Mouse (Mus musculus): ENCODE measurements at regions not wholly inside any gene's neighbourhood (a gene's known extent, or its start where the extent isn't known, plus 50 kb on each side); places are given as distances from the start of the nearest gene placed in this dataset.

DNA sequence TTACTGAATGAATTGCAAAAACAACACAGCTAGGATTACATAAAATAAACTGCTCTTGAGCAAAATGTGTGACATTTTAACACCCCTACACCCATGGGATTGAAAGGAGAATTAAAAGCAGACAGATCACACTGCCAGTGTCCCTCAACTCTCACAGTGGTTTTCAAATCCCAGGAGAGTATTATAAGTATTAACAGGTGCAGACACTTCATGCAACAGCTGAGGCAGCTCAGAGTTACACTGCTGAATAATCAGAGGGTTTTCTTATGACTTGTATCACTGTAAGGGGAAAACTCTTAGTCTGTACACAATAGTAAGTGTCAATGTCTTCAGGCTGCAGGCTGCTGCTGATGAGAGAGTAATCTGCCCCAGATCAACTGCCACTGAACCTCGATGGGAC, 945.5 kb upstream of the Tacstd2 start:
- TF ChIP-seq EP300 (optimal IDR thresholded peaks at IDR 0.05) (no peak), CTCF (IDR thresholded peaks at IDR 0.05; ENCODE audit: low read depth) (no peak)
